Mouse (Mus musculus): ENCODE data around the gene Pigs. TPM values are rescaled to one million over a fixed set of nuclear protein-coding genes. Genes with fewer than 3 reads are reported as not detected.

Gene Pigs
- polyA plus RNA-seq, 1 experiment from 2014 or later, result 67.8 TPM

GRCm38 (mm10) chr11:78343381-78344327 lies 15.4 kb downstream of the Pigs start, which contains the start of gene Unc119:
Unc119 (plus strand) TSS chr11:78343482.
- Histone ChIP-seq H3K4me1 (peaks cover 41% of the 10 kb centered on the region), H3K9ac (peak within 1 kb of the TSS; percentile 90), H3K27ac (peak within 1 kb of the TSS; percentile 79), H3K4me2 (peak within 1 kb of the TSS; percentile 89), H3K36me3 (peaks cover 12% of the 10 kb centered on the region), H3K4me3 (replicated peaks) (peak within 1 kb of the TSS; percentile 82), H3K27me3 (replicated peaks) (no peaks in the 10 kb centered on the region), H3K9me3 (no peaks in the 10 kb centered on the region)
- WGBS, result under 1% methylated on average over 63 of the region's 66 CpGs
- peak; percentile 84 for ATAC-seq (ENCODE audit: insufficient read depth, low FRiP score, low read depth)

GRCm38 (mm10) chr11:78344328-78344889 lies 16.2 kb downstream of the Pigs start:
- Histone ChIP-seq H3K4me2 (peak overlapping the region; percentile 89), H3K9me3 (no peaks in the 10 kb centered on the region), H3K36me3 (peaks cover 5% of the 10 kb centered on the region), H3K9ac (no peak overlapping the region; the same call in 1 of the 2 replicates), H3K4me3 (replicated peaks) (peak overlapping the region; percentile 82), H3K4me1 (peaks cover 41% of the 10 kb centered on the region), H3K27me3 (replicated peaks) (no peaks in the 10 kb centered on the region), H3K27ac (peak overlapping the region; percentile 79)
- peak; percentile 51; the same call in 1 of the 2 replicates for ATAC-seq (ENCODE audit: insufficient read depth, low FRiP score, low read depth)
- 65% methylated on average over 6 of the region's 6 CpGs for WGBS

- ATAC-seq (ENCODE audit: insufficient read depth, low FRiP score, low read depth), result no peak
- Histone ChIP-seq H3K4me3 (replicated peaks) (peak overlapping the region; percentile 82), H3K27ac (peak overlapping the region; percentile 54), H3K27me3 (replicated peaks) (no peaks in the 10 kb centered on the region), H3K36me3 (no peaks in the 10 kb centered on the region), H3K4me1 (peaks cover 47% of the 10 kb centered on the region), H3K4me2 (peak overlapping the region; percentile 89), H3K9ac (no peak overlapping the region), H3K9me3 (no peaks in the 10 kb centered on the region)
- WGBS, result 35% methylated on average over 8 of the region's 8 CpGs
Observed at GRCm38 (mm10) chr11:78344890-78345715, 16.9 kb downstream of the Pigs start.

- Histone ChIP-seq H3K9ac (no peak overlapping the region), H3K27me3 (replicated peaks) (no peaks in the 10 kb centered on the region), H3K4me3 (replicated peaks) (no peak overlapping the region), H3K4me2 (0 out of 2 replicates have a peak overlapping the region, but pooled peaks have one; percentile 89), H3K27ac (peak overlapping the region; percentile 54; the same call in 1 of the 2 replicates), H3K36me3 (no peaks in the 10 kb centered on the region), H3K9me3 (no peaks in the 10 kb centered on the region), H3K4me1 (peaks cover 47% of the 10 kb centered on the region)
- no peak for ATAC-seq (ENCODE audit: insufficient read depth, low FRiP score, low read depth)
- WGBS, result 74% methylated on average over 7 of the region's 7 CpGs
Observed at GRCm38 (mm10) chr11:78345801-78346200, 17.6 kb downstream of the Pigs start.

GRCm38 (mm10) chr11:78346326-78347069 lies 18.3 kb downstream of the Pigs start:
- H3K27me3 ChIP-seq (replicated peaks), result no peaks in the 10 kb centered on the region
- H3K9me3 ChIP-seq, result no peaks in the 10 kb centered on the region
- H3K36me3 ChIP-seq, result no peaks in the 10 kb centered on the region
- no peak overlapping the region for H3K4me3 ChIP-seq (replicated peaks)
- no peak overlapping the region for H3K27ac ChIP-seq
- WGBS, result 72% methylated on average over 6 of the region's 6 CpGs
- peaks cover 47% of the 10 kb centered on the region for H3K4me1 ChIP-seq
- ATAC-seq (ENCODE audit: insufficient read depth, low FRiP score, low read depth), result no peak
- peak overlapping the region; percentile 14; the same call in 1 of the 2 replicates for H3K4me2 ChIP-seq
- H3K9ac ChIP-seq, result no peak overlapping the region

- ATAC-seq (ENCODE audit: insufficient read depth, low FRiP score, low read depth), result no peak
- H3K27ac ChIP-seq, result no peak overlapping the region
- WGBS, result 89% methylated on average over 10 of the region's 10 CpGs
Observed at GRCm38 (mm10) chr11:78347070-78347754, 19.0 kb downstream of the Pigs start.

GRCm38 (mm10) chr11:78347908-78348307 lies 19.7 kb downstream of the Pigs start:
- H3K4me3 ChIP-seq (replicated peaks), result no peak overlapping the region
- H3K9me3 ChIP-seq, result no peaks in the 10 kb centered on the region
- no peak overlapping the region for H3K27ac ChIP-seq
- H3K27me3 ChIP-seq (replicated peaks), result no peaks in the 10 kb centered on the region
- no peaks in the 10 kb centered on the region for H3K36me3 ChIP-seq
- no peak overlapping the region for H3K9ac ChIP-seq
- 75% methylated on average over 9 of the region's 9 CpGs for WGBS
- no peak overlapping the region for H3K4me2 ChIP-seq
- no peak for ATAC-seq (ENCODE audit: insufficient read depth, low FRiP score, low read depth)
- H3K4me1 ChIP-seq, result peaks cover 45% of the 10 kb centered on the region

More at GRCm38 (mm10) chr11:78347070-78347754, 19.0 kb downstream of the Pigs start:
- H3K4me1 ChIP-seq, result peaks cover 47% of the 10 kb centered on the region
- H3K4me3 ChIP-seq (replicated peaks), result no peak overlapping the region
- H3K9ac ChIP-seq, result no peak overlapping the region
- H3K4me2 ChIP-seq, result no peak overlapping the region
- H3K9me3 ChIP-seq, result no peaks in the 10 kb centered on the region
- H3K36me3 ChIP-seq, result no peaks in the 10 kb centered on the region
- H3K27me3 ChIP-seq (replicated peaks), result no peaks in the 10 kb centered on the region

- Histone ChIP-seq H3K9me3 (no peaks in the 10 kb centered on the region), H3K4me1 (peaks cover 43% of the 10 kb centered on the region)
- ATAC-seq (ENCODE audit: insufficient read depth, low FRiP score, low read depth), result no peak
Observed at GRCm38 (mm10) chr11:78348474-78348873, 20.3 kb downstream of the Pigs start.

GRCm38 (mm10) chr11:78349441-78350358 lies 21.5 kb downstream of the Pigs start:
- H3K9me3 ChIP-seq, result no peaks in the 10 kb centered on the region
- ATAC-seq (ENCODE audit: insufficient read depth, low FRiP score, low read depth), result no peak
- no peak overlapping the region for H3K4me3 ChIP-seq (replicated peaks)
- 68% methylated on average over 4 of the region's 4 CpGs for WGBS
- H3K9ac ChIP-seq, result no peak overlapping the region
- no peaks in the 10 kb centered on the region for H3K27me3 ChIP-seq (replicated peaks)
- no peaks in the 10 kb centered on the region for H3K36me3 ChIP-seq
- H3K4me2 ChIP-seq, result 0 out of 2 replicates have a peak overlapping the region, but pooled peaks have one; percentile 13
- peaks cover 33% of the 10 kb centered on the region for H3K4me1 ChIP-seq
- no peak overlapping the region for H3K27ac ChIP-seq

More at GRCm38 (mm10) chr11:78348474-78348873, 20.3 kb downstream of the Pigs start:
- no peak overlapping the region for H3K9ac ChIP-seq
- H3K27me3 ChIP-seq (replicated peaks), result no peaks in the 10 kb centered on the region
- no peak overlapping the region for H3K4me3 ChIP-seq (replicated peaks)
- 41% methylated on average over 7 of the region's 7 CpGs for WGBS
- no peaks in the 10 kb centered on the region for H3K36me3 ChIP-seq
- H3K27ac ChIP-seq, result no peak overlapping the region
- H3K4me2 ChIP-seq, result no peak overlapping the region

- H3K27ac ChIP-seq, result no peak overlapping the region
Observed at GRCm38 (mm10) chr11:78353081-78353480, 24.9 kb downstream of the Pigs start.

More at GRCm38 (mm10) chr11:78353081-78353480, 24.9 kb downstream of the Pigs start:
- 73% methylated on average over 1 of the region's 1 CpGs for WGBS
- H3K4me1 ChIP-seq, result peaks cover 11% of the 10 kb centered on the region
- ATAC-seq (ENCODE audit: insufficient read depth, low FRiP score, low read depth), result no peak
- no peak overlapping the region for H3K9ac ChIP-seq
- no peaks in the 10 kb centered on the region for H3K27me3 ChIP-seq (replicated peaks)
- no peak overlapping the region for H3K4me2 ChIP-seq
- no peaks in the 10 kb centered on the region for H3K36me3 ChIP-seq
- no peak overlapping the region for H3K4me3 ChIP-seq (replicated peaks)
- no peaks in the 10 kb centered on the region for H3K9me3 ChIP-seq
